Mouse (Mus musculus) myocyte (in vitro differentiated cells): ENCODE measurements at regions not wholly inside any gene's neighbourhood (a gene's known extent, or its start where the extent isn't known, plus 50 kb on each side); places are given as distances from the start of the nearest gene placed in this dataset.

Source experiments
- MAX ChIP-seq: IDR thresholded peaks from one replicate; pipeline ENCODE4 v1.6.1; 2011; ENCODE audit warnings: low read depth, mild to moderate bottlenecking, control low read depth
- POLR2A ChIP-seq: IDR thresholded peaks from one replicate; pipeline ENCODE4 v1.6.1; 2011; ENCODE audit warnings: low read depth, mild to moderate bottlenecking, control low read depth, moderate library complexity; ENCODE audit not compliant: insufficient read length
- TCF12 ChIP-seq: IDR thresholded peaks from one replicate; pipeline ENCODE4 v1.6.1; 2011; ENCODE audit warnings: mild to moderate bottlenecking, control low read depth; ENCODE audit not compliant: poor library complexity, insufficient read depth, severe bottlenecking

DNA sequence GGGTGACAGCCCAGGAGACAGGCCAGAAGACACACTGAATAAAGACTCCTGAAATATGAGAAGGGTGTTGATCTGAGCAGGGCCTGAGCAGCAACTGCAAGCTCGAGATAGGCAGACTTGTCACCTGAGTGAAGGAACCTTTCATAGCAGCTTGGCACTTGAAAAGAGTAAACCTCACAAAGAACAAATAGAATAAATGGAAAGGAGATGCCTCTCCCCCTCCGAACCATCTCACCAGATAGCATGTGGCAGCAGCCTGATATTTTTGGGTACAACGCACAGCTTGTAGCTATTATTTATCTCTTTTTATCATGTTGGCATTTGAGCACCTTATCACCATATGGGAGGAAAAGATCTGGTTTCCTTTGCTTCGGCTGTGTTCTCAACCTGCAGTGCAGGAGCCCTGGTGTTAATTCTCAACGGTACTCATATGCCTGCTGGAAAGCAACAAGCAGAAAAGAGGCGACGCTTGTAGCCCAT lies 88.0 kb upstream of the Nabp1 start:
- no peak for TF ChIP-seq MAX
- TF ChIP-seq POLR2A = no peak
- TF ChIP-seq TCF12 = no peak
